Mouse (Mus musculus): Measurements from ENCODE around the gene Prnp.

DNA sequence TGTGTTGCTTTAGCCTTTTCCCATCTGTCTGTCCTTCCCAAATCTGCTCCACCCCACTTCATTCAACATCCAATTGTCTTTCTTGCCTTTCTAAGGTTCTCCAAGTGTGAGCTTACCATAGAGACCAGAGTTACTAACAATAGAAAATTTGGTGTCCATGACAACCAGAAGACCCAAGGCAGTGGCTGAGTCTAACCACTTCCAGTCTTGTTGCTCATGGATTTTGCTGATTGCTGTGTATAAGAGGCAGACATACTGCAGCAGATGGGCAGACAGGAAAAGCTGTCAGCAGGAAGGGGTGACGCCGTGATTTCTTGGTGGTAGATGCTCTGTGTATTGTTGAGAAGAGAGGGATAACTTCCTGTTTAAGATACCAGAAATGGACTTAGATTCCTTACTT, 26.6 kb upstream of the Prnp start:
- TF ChIP-seq CTCF (conservative IDR thresholded peaks at IDR 0.05; ENCODE audit: insufficient read depth, insufficient read length, low read depth, low read length): no peak
- no peak for TF ChIP-seq POLR2A (IDR thresholded peaks at IDR 0.05; ENCODE audit: low read depth, low read length)

All from kidney, adult 2 months (tissue).